Mouse (Mus musculus) left cerebral cortex, adult 11 months (tissue): ENCODE results near the gene Cpa1.

Experiments
- DNase-seq: peaks from one replicate; pipeline ENCODE4 v3.0.0; 2022; ENCODE audit warnings: low spot score

Cpa1 gene

GRCm38 (mm10) chr6:30638674-30639268, at the start of gene Cpa1:
TSS of gene Cpa1 (plus strand) at chr6:30639218.
- DNase-seq = no peak

DNA sequence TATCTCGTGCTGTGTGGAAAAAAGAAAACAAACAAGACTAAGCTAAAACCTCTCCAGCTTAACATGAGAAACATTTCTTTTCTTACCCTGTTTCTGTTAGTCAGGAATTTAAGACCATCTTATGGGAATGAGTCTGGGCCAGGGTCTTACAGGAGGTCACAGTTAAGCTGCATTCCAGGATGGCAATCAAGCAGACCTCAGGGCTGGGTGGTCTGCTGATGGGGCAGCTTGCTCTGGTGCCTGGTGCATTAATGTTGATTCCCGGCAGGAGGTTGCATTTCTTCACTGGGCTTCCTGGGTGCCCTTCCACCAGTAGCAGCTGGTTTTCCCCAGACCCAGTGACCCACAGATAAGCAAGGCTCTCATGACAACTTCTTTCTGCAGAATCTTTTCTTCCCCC, 49.2 kb upstream of the Cpa1 start:
- no peak for DNase-seq

- no peak for DNase-seq
Measured at GRCm38 (mm10) chr6:30591851-30592404, 47.1 kb upstream of the Cpa1 start.

- no peak for DNase-seq
Measured at GRCm38 (mm10) chr6:30592417-30592974, 46.5 kb upstream of the Cpa1 start.

DNA sequence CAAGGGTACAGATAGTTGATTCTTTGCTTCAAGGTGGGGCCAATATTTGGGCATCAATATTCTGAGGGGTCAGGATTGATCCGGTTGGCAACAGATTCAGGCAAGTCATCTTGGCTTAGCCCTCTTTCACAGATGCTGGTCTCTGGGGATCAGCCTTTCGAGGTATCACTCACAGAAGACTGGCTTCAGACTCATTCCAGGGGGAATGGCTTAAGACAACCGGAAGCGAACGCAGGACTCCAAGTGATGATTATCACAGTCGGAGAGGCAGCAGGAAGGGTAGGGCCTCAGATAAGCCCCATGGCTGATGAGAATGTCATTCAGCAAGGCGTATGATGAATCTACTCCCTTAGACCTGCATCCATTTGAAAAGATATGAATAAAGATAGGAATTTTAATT, 44.7 kb upstream of the Cpa1 start:
- no peak for DNase-seq

DNA sequence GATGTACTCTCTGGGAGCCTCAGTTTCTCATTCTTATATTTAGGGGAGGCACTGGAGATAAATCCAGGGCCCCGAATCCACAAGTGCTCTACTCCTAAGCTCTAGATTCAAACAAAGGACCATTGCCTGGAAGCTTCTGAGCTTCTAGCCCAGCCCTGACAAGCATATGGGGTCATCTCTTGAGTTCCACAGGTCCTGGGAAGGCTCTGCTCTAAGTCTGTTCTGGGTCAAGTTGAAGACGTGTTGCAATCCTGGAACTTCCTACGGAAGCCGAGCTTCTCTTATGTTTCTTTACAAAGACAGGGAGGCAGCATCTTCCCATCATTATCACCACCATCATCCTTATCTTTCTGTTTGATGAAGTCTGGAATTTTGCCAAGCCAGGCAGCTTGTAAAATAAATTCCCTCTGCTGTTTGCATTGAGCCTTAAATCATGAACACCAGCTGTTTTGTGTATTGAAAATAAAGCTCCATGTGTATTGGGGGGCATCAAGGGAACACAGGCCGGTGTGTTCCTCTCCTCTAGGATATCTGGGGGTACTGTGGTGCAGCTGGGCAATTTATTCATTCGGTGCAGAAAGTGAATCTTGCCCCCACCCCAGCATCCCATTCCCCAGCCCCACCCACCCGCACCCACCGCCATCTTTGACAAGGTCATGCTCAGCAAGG, 42.7 kb upstream of the Cpa1 start:
- no peak for DNase-seq

DNA sequence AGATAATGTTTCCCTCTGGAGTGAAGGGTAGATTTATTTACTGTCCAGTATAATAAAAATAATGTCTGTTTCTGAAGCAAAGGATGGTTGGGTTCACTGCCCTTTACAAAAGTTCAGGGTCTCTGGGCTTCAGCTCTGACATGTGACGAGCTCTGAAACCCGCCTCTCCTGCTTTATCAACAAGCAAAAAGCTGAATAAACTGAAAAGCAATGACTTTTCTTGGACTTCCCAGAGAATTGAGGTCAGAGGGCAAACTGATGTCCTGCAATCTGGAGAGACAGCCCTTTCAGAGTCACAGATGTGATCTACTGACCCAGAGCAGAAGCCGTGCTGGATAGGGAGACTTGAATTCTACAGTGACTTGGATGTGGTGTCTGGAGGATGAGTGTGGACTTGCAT, 39.0 kb upstream of the Cpa1 start:
- no peak for DNase-seq

DNA sequence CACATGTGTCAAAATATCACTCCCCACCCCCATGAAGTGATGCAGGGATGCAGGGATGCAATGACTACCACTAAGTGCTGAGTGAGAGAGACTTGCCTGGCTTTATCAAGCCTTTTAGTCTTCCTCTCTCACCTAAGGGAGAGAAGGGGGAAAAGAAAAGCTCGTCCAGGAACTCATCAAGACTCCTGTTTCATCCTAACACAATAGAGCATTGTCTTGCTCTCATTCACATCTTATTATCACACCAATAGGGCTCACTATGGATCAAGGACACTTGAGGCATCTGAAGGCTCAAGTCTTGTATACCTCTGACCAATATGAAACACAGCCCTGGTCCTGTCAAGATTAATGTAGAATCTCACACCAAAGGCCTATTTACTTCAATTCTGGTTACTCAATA, 38.0 kb upstream of the Cpa1 start:
- no peak for DNase-seq

- DNase-seq = no peak
Measured at GRCm38 (mm10) chr6:30604342-30604867, 34.6 kb upstream of the Cpa1 start.

DNA sequence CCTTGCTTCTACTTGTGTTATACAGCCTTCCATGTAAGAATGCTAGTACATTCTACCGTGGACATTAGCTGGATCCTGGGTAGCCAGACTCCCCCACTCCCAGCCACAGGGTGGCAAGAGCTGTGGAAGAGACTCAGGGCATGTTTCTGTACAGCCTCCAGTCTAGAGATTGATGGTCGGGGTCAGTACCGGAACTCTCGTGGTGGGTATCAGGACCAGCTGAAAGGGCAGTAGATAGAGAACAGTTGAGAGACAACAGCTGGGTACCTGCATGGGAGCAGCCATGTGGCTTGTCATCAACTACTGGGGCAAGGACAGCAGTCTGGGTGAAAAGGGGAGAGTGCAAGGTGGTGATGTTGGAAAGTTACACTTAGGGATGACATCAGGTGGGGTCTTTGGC, 33.9 kb upstream of the Cpa1 start:
- DNase-seq = no peak

- no peak for DNase-seq
Measured at GRCm38 (mm10) chr6:30605672-30606071, 33.3 kb upstream of the Cpa1 start.

DNA sequence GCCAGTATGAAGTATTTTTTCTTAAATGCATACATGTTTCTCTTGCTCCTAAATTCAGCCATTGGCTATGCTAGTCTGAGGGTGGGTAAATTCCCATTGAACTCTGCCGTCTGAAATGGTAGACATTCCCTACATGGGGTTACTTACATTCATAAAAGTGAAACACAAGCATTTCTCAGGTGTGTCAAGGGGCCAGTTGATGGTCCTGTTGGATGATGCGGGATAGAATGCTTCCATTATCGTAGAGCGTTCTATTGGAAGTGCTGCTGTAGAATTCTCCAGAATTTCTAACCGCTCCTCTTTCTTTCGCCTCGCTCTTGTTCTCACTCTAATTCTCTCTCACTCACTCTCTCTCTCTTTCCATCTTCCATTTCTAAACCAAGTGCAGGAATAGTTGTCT, 28.3 kb upstream of the Cpa1 start, which contains the start of gene Cpa5:
Gene Cpa5 (plus strand): TSS at position 301 of the 400 bp plus-strand sequence.
- no peak for DNase-seq

- no peak for DNase-seq
Measured at GRCm38 (mm10) chr6:30611212-30611611, 27.8 kb upstream of the Cpa1 start.

DNA sequence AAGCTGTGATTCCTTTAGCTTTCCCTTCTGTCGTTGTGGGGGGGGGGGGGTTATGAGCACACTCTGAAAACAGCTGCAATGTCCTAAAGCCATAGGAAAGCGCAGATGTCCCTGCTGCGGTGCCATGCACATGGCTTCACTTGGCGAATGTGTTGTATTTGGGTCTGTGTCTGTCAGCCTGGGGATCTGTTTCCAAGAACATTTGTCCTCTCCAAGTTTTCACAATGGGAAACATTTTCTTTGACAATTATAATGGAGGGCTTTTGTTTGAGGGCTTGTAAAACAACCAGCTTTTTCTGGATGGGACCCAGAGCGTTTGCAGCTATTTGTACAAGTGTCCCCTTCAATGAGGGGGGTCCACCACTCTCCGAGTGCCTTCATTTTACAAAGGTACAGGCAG, 24.8 kb upstream of the Cpa1 start:
- no peak for DNase-seq

DNA sequence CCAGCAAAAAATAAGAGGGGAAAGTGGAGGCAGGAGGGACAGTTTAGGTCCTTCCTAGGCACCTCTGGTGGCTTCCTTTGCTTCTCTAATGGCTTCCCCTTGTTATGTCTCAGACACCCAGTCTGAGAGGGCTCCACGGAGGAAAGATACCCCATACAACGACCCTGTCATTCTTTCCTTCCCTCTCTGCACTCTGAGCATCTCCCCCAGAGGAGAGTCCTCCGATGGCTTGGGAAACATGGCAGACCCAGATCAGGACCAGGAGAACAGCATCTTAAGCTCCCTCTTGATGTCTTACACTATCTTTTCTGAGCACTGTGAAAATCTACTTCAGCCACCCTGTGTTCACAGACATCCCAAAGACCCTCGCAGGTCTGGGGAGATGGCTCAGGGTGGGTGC, 23.3 kb upstream of the Cpa1 start:
- DNase-seq = no peak

DNA sequence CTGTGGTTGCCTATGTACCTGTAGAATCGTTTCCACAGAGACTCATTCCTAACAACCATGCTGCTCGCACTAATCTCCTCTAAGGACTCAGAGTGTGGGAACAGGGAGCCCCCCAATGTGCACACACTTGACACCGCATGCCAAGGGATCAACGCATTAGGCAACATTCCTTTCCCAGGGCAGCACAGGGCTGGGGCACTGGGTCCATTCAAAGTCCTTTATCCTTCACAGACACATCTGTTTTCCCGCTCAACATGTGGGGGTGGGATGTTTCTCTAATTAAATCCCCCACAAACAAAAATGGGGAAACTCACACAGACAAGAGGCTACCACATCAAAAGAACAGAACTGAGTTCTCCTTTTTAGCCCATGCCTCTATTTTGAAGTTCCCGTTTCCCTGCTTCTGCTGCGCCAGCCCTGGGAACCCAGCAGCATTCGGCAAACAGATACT, 22.5 kb upstream of the Cpa1 start:
- DNase-seq = no peak

- DNase-seq = no peak
Measured at GRCm38 (mm10) chr6:30617020-30617958, 21.7 kb upstream of the Cpa1 start.

- DNase-seq = peak; percentile 53
Measured at GRCm38 (mm10) chr6:30617959-30618590, 20.9 kb upstream of the Cpa1 start.

DNA sequence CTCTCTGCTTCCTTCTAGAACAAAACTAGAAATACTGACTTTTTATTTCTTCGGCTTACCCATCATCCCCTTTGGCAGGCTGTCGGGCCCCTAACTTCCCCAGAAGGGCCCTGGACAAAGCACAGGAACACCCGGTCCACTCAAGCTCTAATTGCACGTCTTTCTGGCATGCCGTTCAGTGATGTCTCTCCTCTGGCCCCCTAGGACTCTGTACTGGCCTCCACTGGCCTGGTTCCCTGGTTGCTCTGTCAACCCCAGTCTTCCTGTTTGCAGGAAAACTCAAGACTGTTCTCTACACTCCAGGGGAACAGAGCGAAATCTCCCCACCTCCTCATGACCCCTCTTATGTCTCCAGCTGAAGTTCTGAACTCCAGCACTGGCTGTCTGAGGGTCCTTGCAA, 20.3 kb upstream of the Cpa1 start:
- DNase-seq = no peak

DNA sequence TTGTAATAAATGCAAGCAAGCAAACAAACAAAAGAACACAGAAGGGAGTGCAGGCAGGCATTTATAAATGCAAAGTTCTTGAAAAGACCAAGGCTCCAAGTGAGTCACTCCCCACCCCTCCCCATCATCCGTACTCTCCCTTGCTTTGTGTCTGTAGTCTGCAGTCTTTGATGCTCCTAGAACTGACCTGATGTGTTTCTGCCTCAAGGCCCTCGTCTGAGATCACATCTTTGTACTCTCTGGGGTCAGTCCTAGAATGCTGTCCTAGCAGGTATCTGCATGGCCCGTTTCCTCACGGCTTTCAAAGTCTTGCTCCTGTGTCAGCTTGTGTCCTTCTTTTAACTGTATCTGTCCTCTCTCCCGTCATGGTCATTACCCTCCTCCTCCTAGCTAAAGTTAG, 19.4 kb upstream of the Cpa1 start:
- no peak for DNase-seq

DNA sequence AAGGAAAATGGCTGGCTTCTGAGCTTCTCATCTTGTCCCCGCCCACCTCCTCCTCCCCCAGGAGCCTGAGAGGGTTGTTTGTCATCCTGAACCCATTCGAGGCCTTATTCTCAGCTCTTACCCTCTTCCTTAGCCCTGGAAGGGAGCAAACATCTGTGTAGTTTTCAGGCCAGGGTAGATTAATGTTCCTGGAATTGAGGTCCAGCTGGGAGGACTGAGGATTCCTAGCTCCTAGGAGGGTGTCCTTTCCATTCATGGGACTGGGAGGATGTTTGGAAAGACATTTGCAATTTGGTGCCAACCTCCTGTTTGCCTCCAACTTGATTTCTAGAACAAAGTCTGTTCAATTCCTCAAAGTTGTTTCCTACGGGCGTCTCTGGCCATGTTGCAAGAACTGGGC, 18.4 kb upstream of the Cpa1 start:
- DNase-seq = no peak

DNA sequence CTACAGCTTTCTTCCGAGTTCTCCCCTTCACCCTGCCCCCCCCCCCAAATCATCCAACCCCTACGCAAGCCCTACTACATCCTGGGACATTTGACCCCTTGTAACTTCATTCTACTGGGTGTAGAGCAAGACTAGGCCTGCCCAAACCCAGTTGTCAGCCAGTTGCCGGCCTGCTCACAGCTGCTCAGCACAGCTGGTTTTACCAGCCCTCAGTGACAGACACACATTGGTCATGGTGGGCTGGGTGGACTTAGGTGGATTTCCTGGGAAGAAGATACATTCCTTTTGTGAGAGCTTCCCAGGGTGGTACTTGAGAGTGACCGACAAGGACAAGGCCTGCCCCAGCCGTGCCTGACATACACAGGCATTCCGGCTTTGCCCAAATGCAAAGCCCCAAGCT, 18.0 kb upstream of the Cpa1 start:
- no peak for DNase-seq
